Mouse (Mus musculus) mouse trophoblast stem cell (cell line): Measurements from ENCODE around the gene Tfcp2l1.
"Not testable (repeated sequence)": the region's sequence is repeated elsewhere in the genome, so short reads cannot be mapped to it uniquely, and the experiment has no call there.

Experiments used
- in situ Hi-C, 2 experiments: fragments of 300-500 bp; cut with MseI, MboI; formaldehyde crosslinking; loops; 2 replicates in 1 of 2; 3 replicates in 1 of 2; pipeline ENCODE4 v1.15.1; 2025

Gene Tfcp2l1

DNA sequence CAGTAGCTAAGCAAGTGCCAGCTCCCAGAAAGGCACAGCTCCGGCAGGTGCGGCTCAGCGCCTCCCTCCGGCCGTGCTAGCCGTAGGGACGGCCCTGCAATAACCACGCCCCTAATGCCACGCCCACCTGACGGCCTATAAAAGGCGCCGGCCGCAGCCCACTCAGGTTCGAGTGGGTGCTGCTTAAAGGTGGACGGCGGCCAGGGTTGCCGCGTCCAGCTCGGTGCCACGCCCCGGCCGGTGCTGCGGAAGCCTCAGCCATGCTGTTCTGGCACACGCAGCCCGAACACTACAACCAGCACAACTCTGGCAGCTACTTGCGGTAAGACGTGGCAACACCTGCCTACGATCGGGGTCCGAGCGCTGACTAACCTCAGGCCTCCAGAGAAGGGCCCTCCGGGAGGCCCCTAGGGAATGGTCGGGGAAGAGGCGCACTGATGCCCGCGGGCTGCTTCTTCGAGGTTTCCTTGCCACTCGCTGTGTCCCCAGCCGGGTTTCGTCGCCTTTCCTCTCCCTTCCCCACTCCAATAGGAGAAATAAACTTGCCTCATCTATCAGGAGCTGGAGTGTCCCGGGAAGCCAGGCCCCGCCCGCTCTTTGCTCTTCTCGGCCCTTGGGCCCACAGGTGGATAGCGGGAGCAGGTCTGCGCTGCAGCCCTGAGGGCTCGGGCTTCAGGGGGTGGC, at the start of gene Tfcp2l1:
TSS of gene Tfcp2l1 (plus strand) at position 165 of the 684 bp plus-strand sequence.
- in situ Hi-C loops, result no loop called here

DNA sequence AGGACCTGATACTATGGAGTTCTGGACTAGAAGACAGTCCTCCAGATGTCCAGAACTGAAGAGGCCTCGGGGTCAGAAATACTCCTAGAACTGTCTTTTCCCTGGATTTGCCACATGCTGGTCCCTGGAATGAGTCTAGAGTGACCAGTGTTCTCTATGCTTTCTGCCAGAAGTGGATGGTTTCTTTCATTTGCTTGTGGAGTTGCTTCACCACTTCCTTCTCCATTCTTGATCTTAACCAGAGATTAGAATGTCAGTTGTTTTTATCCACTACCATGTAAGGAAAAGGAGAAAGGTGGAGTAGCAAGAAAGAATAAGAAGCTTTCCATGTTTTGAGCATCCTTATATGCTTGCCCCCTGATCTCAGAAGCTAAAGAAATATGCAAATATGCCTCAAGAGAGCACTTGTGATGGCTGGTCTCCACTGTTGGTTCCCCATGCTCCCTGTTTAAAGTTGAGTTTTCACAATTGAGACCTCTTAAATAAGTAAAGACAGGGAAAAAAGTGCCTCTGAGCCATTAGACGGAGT, 47.5 kb upstream of the Tfcp2l1 start:
- in situ Hi-C loops, result no loop called here

DNA sequence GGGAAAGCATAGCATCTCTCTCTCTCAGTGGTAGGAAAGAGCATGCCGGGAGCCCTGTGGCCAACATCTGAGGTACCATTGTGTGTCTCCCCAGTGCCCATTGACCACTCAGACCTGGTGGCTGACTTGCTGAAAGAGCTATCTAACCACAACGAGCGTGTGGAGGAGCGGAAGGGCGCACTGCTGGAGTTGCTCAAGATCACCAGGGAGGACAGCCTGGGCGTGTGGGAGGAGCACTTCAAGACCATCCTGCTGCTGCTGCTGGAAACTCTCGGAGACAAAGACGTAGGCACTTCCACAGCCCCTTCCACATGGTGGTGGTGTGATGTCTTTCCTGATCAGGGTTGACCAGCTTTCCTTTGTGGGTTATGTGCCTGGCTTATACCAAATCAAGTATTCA, 46.6 kb upstream of the Tfcp2l1 start:
- in situ Hi-C loops, result no loop called here

DNA sequence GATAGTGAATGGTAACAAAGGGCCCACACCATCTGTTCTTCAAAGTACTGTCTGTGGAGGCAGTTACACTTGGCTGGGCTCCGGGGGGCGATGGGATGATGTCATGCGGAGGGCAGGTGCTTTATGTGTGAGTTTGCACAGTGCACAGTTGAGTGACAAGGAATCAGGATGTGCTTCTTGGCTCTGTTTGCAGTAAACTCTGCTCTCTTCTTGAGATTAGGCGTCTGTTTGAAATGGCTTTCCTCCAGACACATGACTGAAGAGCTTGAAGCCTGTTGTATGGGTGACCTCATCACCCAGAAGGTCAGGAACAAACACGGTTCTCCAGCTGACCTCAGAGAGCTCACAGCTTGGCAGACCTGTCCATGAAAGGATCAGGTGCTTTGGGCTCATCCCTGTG, 38.0 kb upstream of the Tfcp2l1 start:
- in situ Hi-C loops, result no loop called here

DNA sequence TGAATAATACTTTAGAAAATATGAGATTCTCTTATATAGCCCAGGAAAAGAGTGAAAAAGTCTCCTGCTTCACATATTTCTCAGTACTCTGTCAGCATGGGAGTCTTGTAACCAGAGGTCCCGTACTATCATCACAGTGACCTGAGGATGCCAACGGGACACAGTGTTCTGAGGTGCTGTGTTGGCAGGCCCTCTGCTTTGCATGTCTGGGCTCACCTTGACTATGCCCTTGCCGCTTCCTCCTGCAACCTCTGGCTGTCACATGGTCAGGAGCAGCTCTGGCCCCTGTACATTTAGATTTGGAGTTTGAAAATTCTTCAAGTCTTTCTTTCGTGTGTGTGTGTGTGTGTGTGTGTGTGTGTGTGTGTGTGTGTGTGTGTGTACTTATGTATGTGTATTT, 34.8 kb upstream of the Tfcp2l1 start:
- in situ Hi-C loops, result no loop called here

DNA sequence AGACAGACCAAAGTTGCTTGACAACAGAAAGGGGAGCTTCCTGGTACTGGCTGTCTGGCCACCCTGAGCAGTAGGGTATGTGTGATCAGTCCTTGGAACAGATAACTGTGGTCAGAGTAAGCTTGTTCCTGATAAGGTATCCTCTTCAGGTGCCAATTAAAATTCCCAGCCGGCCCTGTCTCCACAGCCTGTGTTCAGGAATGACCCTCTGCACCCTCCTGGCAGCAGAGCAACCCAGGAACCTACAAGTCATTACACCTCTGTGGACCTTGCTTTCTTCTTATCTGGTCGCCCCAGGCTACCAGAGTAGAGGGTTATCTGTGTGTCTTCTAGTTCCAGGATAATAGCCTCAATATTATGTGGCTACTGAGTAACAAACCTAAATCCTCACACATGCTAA, 32.4 kb upstream of the Tfcp2l1 start:
- in situ Hi-C loops, result no loop called here

DNA sequence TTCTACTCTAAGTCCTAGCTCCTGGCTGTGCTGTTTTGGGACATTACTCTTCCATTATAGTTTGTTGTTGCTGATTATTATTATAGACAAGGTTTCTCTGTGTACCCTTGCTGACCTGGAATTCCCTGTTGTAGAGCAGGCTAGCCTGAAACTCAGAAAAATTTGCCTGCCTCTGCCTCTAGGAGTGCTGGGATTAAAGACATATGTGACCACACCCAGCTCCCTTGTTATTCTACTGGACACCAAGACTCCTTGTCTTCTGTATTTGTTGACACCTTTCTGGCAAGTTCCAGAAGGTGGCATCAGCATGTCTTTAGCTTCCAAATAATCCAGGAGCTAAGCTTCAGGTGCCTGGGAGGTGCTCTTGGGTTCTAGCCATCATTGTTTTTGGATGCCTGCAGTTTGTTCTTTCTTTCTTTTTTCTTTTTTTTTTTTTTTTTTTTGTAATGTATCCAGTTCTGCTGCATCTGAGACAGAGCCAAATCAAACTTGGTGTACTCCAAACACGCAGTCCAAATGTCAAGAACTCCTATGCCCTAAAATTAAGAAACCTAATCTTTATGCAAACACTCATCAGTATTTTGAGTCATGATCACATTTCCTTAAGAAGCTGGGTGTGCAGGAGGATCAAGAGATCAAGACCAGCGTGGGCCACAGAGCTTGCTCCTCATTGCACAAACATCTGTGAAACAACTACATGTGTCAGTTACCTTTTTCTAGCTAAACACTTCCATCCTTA, 30.1 kb upstream of the Tfcp2l1 start:
- in situ Hi-C loops, result no loop called here

DNA sequence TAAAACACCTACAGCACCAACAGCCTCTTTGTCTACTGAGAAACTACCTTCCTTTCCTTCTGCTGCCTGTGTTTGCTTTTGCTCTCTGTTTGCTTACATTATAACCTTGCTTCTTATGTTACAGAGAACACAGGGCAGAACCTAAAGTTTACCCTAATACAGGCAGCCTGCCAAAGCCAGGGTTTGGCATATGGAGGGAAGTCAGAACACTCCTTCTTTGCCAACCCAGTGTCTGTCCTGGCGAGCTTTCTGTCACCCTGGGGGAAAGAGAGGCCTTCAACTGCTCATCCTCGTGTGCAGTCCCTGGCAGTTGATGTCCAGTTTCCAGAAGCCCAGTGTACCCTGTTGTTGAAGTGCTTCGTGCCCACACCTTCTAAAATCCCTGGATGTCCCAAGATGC, 29.4 kb upstream of the Tfcp2l1 start:
- in situ Hi-C loops, result no loop called here

DNA sequence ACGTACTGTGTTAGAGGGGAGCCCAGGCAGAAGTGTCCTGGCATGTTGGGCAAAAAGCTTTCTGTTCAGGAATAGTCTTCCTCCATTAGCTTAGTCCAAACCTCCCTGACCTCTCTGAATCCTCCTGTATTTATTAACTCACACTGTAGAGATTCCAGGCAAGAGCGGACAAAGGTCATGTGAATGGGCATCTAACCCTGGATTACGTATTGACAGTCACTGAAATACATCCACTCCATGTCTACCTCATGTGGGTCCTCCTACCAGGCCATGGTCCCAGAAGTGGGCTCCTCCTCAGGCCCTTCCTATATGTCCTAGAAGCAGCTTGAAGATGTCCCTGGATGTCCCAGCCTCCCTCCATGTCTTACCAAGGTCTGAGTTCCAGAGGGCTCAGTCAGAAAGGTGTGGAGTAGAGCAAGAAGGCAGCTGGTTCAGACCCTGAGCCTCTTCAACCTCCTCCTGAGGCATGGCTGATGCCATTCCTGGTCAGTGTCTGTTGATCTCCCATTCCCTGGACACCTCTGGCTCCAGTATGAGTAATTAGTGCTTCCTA, 14.0 kb upstream of the Tfcp2l1 start:
- in situ Hi-C loops, result no loop called here

DNA sequence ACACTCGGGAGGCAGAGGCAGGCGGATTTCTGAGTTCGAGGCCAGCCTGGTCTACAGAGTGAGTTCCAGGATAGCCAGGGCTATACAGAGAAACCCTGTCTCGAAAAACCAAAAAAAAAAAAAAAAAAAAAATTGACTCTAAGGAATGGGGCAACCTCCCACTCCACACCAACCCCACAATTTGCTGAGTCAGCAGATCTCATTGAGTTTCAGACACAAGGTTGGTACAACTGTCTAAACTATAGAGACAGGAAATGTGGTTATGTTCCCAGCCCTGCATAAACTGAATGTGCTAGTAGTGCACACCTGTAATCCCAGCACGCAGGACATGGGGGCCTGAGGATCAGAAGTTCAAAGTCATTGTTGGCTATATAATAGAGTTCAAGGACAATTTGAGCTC, 6.7 kb upstream of the Tfcp2l1 start:
- in situ Hi-C loops, result not testable (repeated sequence)

DNA sequence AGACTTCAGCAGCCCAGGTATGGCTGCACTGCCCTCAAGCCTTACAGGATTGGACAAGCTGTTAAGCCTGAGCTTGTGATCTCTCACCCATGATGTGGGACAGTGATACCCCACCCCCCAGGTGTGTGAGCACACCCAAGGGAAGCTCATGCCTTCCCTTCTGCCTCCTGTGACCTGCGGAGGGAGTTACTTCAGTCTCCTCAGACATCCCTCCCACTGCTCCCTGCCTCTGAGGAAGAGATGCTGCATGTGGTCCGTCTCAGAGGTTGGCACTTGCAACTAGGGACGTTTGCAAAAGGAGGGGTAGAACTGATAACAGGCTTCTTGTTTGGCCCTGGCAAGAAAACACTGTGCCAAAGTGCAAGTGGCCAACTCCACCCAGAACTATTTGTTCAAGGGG, 4.9 kb upstream of the Tfcp2l1 start:
- in situ Hi-C loops, result no loop called here

DNA sequence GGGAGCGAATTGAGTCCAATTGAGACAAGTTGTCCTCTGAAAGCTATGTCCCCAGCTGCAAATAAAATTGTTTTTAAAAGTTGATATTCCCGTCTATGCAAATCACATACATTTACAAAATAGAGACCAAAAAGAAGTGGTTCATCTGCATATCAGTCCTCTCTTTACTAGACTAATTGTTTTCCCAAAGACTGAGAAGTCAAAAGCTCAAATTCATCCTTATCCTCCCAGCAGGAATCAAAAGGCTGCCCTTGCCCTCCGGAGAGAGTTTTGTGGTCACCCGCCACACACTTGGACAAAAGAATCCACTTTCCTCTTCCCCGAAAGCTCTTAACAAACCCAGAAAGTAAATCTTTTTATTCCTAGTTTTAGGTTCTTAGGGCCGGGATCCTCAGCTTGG, 2.3 kb upstream of the Tfcp2l1 start:
- in situ Hi-C loops, result no loop called here

DNA sequence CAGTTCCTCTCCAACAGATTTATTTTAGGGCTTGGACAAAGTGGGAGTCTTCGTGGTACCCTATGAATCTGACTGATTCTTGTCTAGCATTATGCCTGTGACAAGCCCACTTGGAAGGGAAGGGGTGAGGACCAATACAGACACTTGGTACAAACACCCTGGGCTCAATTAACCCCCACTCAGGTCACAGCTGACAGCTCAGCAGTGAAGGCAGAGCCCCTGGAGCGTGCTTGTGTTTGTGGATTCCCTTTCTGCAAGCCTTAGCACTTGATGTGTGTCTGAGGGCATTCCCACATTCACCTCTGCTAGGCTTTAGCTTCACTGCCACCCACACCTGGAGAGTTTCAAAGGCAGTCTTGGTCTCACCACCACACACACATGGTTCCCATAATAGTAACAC, 1.8 kb upstream of the Tfcp2l1 start:
- in situ Hi-C loops, result no loop called here

DNA sequence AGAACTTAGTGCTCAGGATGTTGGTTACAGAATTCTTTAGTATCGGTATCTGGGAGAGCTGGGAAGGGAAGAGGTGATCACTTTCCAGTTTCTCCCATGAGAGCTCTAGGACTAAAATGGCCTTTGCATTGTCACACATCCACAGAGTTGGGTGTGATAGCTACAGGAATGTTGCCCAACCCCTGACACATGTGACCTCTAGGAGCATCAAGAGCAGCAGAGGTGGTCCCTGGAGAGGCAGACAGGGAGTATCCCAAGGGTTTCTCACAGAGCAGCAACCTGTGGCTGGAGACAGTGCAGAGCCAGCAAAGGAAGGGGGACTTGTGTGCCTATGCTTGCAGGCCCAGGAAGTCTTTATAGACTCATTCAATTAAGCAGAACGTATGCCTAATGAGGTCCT, 1.3 kb upstream of the Tfcp2l1 start:
- in situ Hi-C loops, result no loop called here

DNA sequence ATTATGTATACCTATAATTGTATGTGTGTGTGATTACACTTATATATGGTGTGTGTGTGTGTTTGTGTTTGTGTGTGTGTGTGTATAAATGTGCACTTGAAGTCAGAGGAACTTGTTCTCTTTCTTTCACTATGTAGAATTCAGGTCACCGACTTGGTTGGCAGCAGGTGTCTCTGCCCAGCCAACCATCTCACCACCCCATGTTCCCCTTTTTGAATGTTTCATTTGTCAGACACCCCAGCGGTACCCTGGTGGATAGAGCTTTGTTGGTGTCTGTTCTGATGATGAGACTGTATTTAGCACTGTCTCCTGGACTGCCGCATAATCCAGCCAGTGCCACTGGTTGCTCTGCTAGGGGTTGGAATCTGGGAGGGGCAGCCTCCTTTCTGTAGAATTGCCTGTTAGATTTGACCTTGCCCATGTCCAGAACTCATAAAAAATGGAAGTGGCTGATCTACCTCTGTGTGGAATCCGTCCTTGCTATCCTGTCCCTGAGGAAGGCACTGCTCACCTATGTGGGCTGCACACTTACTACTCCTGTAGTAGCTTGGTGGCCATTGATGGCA, 5.8 kb downstream of the Tfcp2l1 start:
- in situ Hi-C loops, result no loop called here

DNA sequence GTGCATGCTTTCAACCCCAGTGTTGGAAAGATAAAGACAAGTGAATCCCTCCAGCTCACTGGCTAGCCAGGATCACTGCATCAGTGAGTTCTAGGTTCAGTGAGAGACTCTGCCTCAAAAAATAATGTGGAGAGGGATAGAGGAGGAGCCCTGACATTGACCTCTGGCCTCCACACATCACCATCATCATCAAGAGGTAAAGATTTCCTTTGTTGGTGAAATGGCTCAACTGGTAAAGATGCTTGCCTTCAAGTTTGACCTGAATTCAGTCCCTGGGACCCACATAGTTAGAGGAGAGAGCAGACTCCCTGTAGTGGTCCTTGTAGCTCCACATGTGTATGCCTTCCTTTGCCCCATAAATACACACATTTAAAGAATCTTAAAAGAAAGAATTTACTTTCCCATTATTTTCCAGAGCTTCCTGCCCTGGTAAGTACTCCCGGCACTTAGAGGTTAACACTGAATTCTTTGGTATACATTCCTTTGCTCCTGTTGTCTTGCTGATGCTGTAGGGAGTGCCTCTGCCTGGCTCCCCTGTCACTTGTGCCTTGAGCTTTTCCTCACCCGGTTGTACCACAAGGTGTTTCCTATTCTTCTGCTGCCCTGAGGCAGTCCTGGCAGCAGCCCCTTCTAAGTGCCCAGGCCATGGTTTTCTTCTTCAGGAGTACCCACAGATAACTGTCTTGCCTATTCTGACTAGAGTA, 14.7 kb downstream of the Tfcp2l1 start:
- in situ Hi-C loops, result no loop called here

DNA sequence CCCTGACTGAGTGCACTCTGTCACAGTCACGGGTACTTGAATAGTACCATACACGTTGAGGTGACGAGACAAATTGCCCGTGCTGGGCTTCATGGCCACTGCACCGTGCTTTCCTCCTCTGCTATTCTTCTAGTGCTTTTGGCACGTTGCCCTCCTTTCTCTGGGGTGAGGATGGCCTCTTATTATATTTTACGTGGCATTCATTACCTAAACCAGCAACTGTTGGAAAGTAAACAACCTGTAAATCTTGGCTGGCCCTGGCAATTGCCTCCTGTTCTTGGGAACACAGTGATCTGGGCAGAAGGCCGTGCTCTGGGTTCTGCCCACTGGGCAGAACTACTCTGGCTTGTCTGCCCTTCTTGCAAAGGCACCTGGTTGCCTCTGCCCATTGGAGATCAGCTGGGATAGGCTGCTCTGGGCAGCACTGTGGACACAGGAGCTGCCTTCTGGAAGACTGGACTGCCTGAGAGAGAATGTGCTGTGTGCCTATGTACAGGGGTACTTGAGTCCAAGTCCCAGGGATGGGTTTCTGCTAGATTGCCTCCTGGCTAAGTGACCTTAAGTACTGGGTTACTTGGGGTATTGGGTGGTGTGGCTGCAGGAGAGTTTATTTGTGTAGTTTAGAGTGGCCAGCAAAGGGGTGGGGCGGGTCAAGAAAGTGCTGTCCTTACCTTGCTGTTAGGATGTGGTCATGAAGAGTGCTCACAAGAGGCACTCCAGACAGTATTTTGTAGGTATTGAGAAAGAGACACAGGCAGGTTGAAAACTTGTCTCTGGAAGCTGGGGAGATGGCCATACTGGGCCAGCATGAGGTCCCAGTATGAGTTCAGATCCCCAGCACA, 15.6 kb downstream of the Tfcp2l1 start:
- in situ Hi-C loops, result no loop called here

DNA sequence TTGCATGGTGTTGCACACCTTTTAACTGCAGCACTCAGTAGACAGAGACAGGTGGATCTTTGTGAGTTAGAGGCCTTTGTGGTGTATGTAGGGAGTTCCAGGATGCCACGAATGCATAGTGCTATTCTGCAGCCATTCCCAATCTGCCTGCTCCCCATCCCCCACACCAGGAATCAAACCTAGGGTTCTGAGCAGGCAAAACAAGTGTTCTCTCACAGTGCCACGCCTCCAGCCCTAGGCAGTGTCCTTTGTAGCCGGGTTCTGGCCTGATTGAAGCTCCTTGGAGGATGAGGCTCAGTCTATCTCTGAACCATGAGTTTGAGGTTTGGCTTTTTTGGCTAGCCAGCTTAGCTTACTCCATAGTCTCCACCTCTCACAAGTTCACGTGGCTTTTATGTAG, 18.0 kb downstream of the Tfcp2l1 start:
- in situ Hi-C loops, result no loop called here

DNA sequence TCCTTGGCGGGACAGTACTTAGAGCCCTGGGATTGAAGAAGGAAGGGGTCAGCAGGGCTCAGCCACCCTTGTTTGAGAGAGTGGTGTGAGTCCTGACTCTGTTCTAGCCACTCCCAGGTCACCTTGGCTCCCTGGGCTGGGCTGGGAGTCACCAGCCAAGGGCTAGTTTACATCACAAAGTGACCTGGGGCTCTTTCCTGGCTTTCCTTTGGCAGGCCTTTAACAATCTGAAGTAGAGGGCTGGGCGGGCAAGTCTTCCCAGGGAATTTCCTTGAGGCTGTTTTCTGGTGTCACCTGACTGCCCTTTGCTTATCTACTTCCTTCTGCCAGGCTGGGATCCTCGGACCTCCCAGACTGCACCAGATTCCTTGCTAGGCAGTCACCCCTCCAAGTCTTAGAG, 20.3 kb downstream of the Tfcp2l1 start:
- in situ Hi-C loops, result no loop called here

DNA sequence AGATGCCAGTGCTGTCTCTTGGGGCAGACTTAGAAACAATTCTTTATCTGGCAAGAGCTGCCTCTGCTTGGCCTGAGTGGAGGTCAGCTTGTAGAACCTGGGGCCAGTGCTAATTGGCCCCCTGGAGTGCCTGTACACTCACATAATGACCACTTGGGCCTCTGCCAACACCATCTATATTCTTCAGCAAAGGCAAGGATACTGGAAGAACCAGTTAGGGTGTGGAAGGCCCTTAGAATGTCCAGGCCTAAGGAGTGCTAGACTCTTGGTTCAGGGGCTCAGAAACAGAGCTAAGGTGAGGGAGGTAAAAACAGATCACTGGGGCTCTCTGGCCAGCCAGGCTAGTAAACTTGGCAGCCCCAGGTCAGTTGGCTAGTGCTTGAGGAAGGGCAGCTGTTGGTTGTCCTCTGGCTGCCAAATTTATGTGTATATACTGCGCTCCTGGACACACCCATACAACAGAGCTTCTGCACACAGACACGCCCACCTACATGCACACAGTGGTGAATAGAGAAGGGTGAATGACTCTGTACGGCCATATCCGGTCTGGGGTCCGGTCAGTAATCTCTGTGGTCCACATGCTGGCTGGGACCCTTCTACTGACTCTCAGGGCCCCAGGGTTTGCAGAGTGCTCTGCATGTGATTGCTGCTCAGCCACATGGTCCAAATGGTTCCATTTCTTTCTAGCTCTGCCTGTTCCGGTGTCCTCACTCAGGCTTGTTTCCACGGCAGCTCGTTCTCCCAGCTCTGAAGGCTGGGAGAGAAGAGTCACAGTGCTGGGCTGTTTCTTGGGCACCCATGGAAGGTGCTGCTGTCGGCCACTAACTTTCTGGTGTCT, 22.4 kb downstream of the Tfcp2l1 start:
- in situ Hi-C loops, result no loop called here
